Mouse (Mus musculus): ENCODE results near the gene Bicc1. TPM values are rescaled to one million over a fixed set of nuclear protein-coding genes. Genes with fewer than 3 reads are reported as not detected.

The Bicc1 gene
- polyA plus RNA-seq, 1 experiment from 2014 or later = 9.4 TPM

DNA sequence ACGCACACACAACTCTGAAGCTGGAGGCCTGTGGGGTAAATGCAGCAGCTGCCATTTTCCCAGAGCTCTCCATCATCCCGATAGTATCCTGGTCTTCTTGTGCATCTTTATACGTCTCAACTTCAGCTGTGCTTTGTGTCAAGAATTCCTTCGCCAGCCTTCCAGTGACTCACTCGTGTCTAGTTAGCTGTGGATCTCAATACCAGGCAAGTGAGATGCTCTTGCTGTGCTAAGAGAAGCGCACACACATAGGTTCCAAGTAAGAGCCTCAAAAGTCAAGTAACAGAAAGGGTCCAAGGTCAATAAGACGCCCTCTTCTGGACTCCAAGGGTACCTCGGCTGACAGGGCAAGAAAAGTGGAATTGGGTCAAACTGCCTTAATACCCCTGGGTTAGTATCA lies 37.0 kb downstream of the Bicc1 start:
- 83% methylated on average over 8 of the region's 8 CpGs for WGBS
- H3K27ac ChIP-seq (ENCODE audit: low read depth, low read length) = no peak overlapping the region
- H3K9ac ChIP-seq (ENCODE audit: low read depth, low read length) = no peak overlapping the region
- no peak overlapping the region for H3K4me2 ChIP-seq (replicated peaks; ENCODE audit: low read depth, low read length)
- H3K9me3 ChIP-seq (ENCODE audit: control insufficient read depth, low read length) = no peaks in the 10 kb centered on the region
- H3K27me3 ChIP-seq (ENCODE audit: control insufficient read depth, insufficient read depth, low read length) = no peaks in the 10 kb centered on the region
- no peaks in the 10 kb centered on the region for H3K4me1 ChIP-seq (replicated peaks; ENCODE audit: control insufficient read depth, insufficient read depth, low read length)
- no peak for ATAC-seq (ENCODE audit: low FRiP score)
- no peaks in the 10 kb centered on the region for H3K36me3 ChIP-seq (ENCODE audit: control insufficient read depth, insufficient read depth, low read length)
- H3K4me3 ChIP-seq (ENCODE audit: low read depth, low read length) = no peak overlapping the region
- no peak for DNase-seq (ENCODE audit: low spot score)

DNA sequence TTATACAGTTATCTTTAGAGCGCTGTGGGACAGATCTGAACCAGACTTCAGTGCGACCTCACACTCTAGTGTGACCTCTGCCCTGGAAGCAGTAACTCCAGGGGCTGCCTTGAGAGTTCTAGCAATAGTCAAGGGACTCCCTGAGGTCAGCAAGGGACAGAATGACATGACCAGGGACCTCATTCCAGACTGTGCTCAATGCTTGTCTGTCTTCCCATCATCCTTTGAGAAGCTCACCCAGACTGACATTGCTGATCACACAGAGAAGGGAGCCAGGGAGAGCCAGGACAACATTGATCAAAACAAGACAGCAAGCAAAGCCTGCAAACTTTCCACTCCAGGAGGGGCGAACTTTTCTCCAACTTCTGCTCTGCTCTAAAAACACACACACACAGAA lies 38.7 kb downstream of the Bicc1 start:
- ATAC-seq (ENCODE audit: low FRiP score) (no peak), DNase-seq (ENCODE audit: low spot score) (no peak)
- no peak overlapping the region for H3K4me2 ChIP-seq (replicated peaks; ENCODE audit: low read depth, low read length)
- no peaks in the 10 kb centered on the region for H3K4me1 ChIP-seq (replicated peaks; ENCODE audit: control insufficient read depth, insufficient read depth, low read length)
- no peak overlapping the region for H3K27ac ChIP-seq (ENCODE audit: low read depth, low read length)
- no peaks in the 10 kb centered on the region for H3K9me3 ChIP-seq (ENCODE audit: control insufficient read depth, low read length)
- no peaks in the 10 kb centered on the region for H3K36me3 ChIP-seq (ENCODE audit: control insufficient read depth, insufficient read depth, low read length)
- H3K9ac ChIP-seq (ENCODE audit: low read depth, low read length) = no peak overlapping the region
- H3K27me3 ChIP-seq (ENCODE audit: control insufficient read depth, insufficient read depth, low read length) = no peaks in the 10 kb centered on the region
- 90% methylated on average over 3 of the region's 3 CpGs for WGBS
- H3K4me3 ChIP-seq (ENCODE audit: low read depth, low read length) = no peak overlapping the region

DNA sequence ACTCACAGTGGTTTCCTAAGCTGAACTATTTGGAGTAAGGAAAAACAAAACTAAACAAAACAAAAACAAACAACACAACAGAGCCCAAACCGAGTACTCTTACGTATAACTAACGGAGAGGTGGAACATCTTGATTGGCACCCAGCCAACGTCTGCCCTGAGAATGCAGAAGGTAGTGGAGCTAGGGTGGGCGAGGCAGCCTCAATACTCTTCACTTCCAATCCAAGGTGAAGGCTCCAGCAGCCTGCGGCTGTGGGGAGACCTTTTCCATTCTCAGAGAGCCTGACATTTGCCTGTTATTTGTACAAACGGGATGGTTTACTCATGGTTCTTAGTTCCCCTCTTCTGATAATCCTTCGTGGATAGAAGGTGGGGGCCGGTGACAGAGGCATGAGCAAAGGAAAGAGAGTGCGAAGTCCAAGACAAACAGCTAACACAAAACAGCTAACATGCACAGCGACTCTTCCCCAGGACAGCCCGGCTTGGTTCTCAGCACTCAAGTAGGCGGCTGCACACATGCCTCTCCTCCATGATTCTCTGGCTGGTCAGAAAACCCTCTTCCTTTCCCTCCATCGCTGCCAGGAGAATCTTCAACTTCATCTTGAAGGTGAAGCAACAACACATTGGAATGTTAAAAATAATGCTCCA lies 39.3 kb downstream of the Bicc1 start:
- H3K36me3 ChIP-seq (ENCODE audit: control insufficient read depth, insufficient read depth, low read length) = no peaks in the 10 kb centered on the region
- 83% methylated on average over 14 of the region's 14 CpGs for WGBS
- ATAC-seq (ENCODE audit: low FRiP score) (no peak), DNase-seq (ENCODE audit: low spot score) (no peak)
- no peak overlapping the region for H3K4me2 ChIP-seq (replicated peaks; ENCODE audit: low read depth, low read length)
- no peak overlapping the region for H3K9ac ChIP-seq (ENCODE audit: low read depth, low read length)
- no peak overlapping the region for H3K27ac ChIP-seq (ENCODE audit: low read depth, low read length)
- no peaks in the 10 kb centered on the region for H3K27me3 ChIP-seq (ENCODE audit: control insufficient read depth, insufficient read depth, low read length)
- H3K4me3 ChIP-seq (ENCODE audit: low read depth, low read length) = no peak overlapping the region
- H3K9me3 ChIP-seq (ENCODE audit: control insufficient read depth, low read length) = no peaks in the 10 kb centered on the region
- no peaks in the 10 kb centered on the region for H3K4me1 ChIP-seq (replicated peaks; ENCODE audit: control insufficient read depth, insufficient read depth, low read length)

DNA sequence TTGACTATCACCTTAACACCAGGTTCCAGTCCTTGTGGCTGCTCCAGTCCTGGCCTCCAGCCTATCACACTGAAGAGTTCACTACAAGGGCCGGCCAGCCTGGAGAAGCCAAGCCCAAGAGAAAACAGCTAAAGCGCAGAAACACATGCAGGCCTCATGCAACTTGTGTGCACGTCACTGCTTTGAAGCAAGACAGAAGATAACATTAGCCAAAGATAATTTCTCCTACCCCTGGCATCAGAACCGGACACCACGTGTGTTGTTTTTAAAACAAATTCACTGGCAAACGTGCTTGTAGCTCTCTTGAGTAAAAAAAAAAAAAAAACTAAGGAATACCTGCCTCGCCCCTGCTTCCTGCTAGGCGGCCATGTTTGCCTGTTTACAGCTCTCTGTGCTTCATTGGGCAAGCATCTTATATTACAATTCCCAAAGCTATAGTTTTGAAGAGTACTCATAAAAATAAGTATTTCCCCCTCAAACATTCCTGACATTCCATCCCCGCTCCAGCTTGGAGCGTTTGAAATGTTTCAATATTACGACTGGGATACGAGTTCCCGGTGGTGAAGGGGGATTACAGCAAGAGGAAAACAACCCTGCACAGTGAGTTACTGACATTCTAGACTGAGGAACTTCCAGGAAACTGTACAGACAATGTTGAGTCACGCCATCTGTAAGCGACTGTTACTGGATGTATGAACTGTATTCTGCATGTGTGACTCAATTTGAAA lies 40.2 kb downstream of the Bicc1 start:
- no peak overlapping the region for H3K4me3 ChIP-seq (ENCODE audit: low read depth, low read length)
- WGBS = 81% methylated on average over 15 of the region's 15 CpGs
- H3K27ac ChIP-seq (ENCODE audit: low read depth, low read length) = no peak overlapping the region
- H3K4me2 ChIP-seq (replicated peaks; ENCODE audit: low read depth, low read length) = no peak overlapping the region
- no peaks in the 10 kb centered on the region for H3K36me3 ChIP-seq (ENCODE audit: control insufficient read depth, insufficient read depth, low read length)
- no peaks in the 10 kb centered on the region for H3K9me3 ChIP-seq (ENCODE audit: control insufficient read depth, low read length)
- H3K27me3 ChIP-seq (ENCODE audit: control insufficient read depth, insufficient read depth, low read length) = no peaks in the 10 kb centered on the region
- no peak for DNase-seq (ENCODE audit: low spot score)
- no peak overlapping the region for H3K9ac ChIP-seq (ENCODE audit: low read depth, low read length)
- H3K4me1 ChIP-seq (replicated peaks; ENCODE audit: control insufficient read depth, insufficient read depth, low read length) = no peaks in the 10 kb centered on the region
- ATAC-seq (ENCODE audit: low FRiP score) = no peak

DNA sequence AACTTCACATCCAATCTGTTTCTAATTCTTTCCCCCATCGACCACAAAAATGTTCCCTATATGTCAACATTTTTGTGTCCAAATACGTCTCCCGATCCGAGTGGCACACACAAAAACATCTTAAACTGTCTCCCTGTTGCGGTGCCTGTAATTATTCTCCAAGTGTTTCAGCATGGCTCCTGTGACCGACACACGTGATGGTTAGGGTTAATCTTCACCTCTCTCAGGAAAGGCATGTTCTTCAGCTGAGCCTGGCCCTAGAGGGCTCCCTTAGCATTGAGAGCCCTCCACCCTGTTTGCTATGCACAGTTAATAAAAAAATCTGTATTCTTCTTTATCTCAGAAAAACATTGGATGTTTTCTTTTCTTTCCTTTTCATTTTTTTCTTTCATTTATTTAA lies 41.7 kb downstream of the Bicc1 start:
- H3K4me3 ChIP-seq (ENCODE audit: low read depth, low read length) = no peak overlapping the region
- H3K9me3 ChIP-seq (ENCODE audit: control insufficient read depth, low read length) = no peaks in the 10 kb centered on the region
- H3K9ac ChIP-seq (ENCODE audit: low read depth, low read length) = no peak overlapping the region
- no peaks in the 10 kb centered on the region for H3K36me3 ChIP-seq (ENCODE audit: control insufficient read depth, insufficient read depth, low read length)
- no peak for ATAC-seq (ENCODE audit: low FRiP score)
- no peak overlapping the region for H3K27ac ChIP-seq (ENCODE audit: low read depth, low read length)
- H3K4me1 ChIP-seq (replicated peaks; ENCODE audit: control insufficient read depth, insufficient read depth, low read length) = no peaks in the 10 kb centered on the region
- 90% methylated on average over 7 of the region's 7 CpGs for WGBS
- DNase-seq (ENCODE audit: low spot score) = no peak
- H3K27me3 ChIP-seq (ENCODE audit: control insufficient read depth, insufficient read depth, low read length) = no peaks in the 10 kb centered on the region
- H3K4me2 ChIP-seq (replicated peaks; ENCODE audit: low read depth, low read length) = no peak overlapping the region

DNA sequence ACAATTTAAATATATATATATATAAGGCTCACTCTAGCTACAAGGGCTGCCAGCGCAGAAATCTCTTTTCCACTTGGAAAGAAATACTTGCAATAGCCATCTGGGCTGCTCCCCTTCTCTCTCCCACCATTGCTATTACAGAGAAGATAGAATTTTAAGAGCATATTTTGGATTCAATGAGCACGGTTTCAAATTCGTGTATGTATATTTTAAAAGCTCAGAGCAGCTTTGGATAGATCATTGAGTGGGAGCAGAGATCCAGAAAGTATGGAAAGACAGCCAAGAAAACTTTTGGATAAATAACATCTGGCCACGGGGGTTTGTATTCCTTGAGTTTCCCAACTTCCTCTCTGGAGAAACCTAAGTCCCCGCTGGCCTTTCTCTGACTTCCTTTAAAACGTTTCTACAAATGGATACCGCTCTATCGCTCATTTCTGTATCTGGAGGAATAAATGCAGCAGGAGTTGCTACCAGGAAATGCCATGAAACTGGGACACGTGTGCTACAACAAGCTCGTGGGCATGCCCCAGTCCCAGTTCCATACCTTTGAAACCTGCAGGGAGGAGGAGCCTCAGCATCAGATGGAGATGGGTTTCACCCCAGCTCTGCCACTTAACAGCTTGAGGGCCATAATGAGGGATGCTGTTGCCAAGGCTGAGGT lies 45.1 kb downstream of the Bicc1 start:
- Histone ChIP-seq H3K9me3 (ENCODE audit: control insufficient read depth, low read length) (no peaks in the 10 kb centered on the region), H3K4me3 (ENCODE audit: low read depth, low read length) (no peak overlapping the region), H3K9ac (ENCODE audit: low read depth, low read length) (no peak overlapping the region), H3K27ac (ENCODE audit: low read depth, low read length) (no peak overlapping the region), H3K4me1 (replicated peaks; ENCODE audit: control insufficient read depth, insufficient read depth, low read length) (no peaks in the 10 kb centered on the region), H3K36me3 (ENCODE audit: control insufficient read depth, insufficient read depth, low read length) (no peaks in the 10 kb centered on the region), H3K27me3 (ENCODE audit: control insufficient read depth, insufficient read depth, low read length) (no peaks in the 10 kb centered on the region), H3K4me2 (replicated peaks; ENCODE audit: low read depth, low read length) (no peak overlapping the region)
- ATAC-seq (ENCODE audit: low FRiP score) (no peak), DNase-seq (ENCODE audit: low spot score) (no peak)
- 85% methylated on average over 10 of the region's 10 CpGs for WGBS

DNA sequence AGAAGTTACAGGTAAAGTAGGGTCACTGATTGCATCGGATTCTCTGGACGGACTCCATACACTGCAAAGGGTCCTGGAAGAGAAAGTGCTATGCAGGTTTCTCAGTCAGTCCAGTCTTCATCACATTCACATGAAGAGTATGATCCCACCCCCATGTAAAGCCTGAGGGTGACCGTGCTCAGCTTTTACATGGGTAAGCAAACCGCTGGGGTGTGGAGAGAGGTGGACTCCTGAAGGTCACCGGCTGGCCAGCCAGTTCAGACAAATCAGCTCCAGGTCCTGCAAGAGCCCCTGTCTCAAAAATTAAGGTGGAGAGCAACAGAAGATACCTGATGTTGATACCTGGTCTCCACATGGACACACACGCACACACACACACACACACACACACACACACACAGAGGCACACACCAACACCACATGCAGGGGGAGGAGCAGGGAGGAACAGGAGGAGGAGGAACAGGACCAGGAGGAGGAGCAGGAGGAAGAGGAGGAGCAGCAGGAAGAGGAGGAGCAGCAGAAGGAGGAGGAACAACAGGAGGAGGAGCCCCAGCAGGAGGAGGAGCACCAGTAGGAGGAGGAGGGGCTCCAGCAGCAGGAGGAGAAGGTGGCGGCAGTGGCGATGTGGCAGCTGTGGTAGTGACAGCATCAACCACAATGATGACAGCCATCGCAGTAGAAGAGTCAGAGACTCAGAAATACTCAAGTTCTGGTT lies 52.9 kb downstream of the Bicc1 start:
- no peaks in the 10 kb centered on the region for H3K36me3 ChIP-seq (ENCODE audit: control insufficient read depth, insufficient read depth, low read length)
- no peak overlapping the region for H3K27ac ChIP-seq (ENCODE audit: low read depth, low read length)
- H3K9ac ChIP-seq (ENCODE audit: low read depth, low read length) = no peak overlapping the region
- WGBS = 97% methylated on average over 9 of the region's 9 CpGs
- H3K4me3 ChIP-seq (ENCODE audit: low read depth, low read length) = no peak overlapping the region
- no peaks in the 10 kb centered on the region for H3K4me1 ChIP-seq (replicated peaks; ENCODE audit: control insufficient read depth, insufficient read depth, low read length)
- no peaks in the 10 kb centered on the region for H3K27me3 ChIP-seq (ENCODE audit: control insufficient read depth, insufficient read depth, low read length)
- H3K4me2 ChIP-seq (replicated peaks; ENCODE audit: low read depth, low read length) = no peak overlapping the region
- H3K9me3 ChIP-seq (ENCODE audit: control insufficient read depth, low read length) = no peaks in the 10 kb centered on the region
- ATAC-seq (ENCODE audit: low FRiP score) (no peak), DNase-seq (ENCODE audit: low spot score) (no peak)

DNA sequence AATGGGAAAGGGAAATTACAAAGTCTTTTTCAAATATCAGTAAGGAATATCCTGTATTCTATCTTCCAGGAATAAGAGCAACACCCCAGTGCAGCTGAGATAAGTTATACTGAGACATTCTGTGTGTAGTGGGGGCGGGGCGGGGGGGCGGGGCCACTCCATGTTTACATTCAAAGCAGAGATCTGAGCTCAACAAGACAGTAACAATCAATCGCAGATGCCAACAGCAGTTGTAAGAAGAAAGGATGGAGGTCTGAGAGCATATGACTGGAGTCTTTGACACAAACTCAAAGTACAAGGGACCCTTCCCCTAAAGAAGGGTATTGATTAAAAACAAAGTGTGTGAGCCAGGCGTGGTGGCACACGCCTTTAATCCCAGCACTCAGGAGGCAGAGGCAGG lies 54.7 kb downstream of the Bicc1 start:
- WGBS = 76% methylated on average over 6 of the region's 6 CpGs

More for the DNA sequence above, 54.7 kb downstream of the Bicc1 start:
- Histone ChIP-seq H3K9ac (ENCODE audit: low read depth, low read length) (no peak overlapping the region), H3K27ac (ENCODE audit: low read depth, low read length) (no peak overlapping the region), H3K4me3 (ENCODE audit: low read depth, low read length) (no peak overlapping the region), H3K4me2 (replicated peaks; ENCODE audit: low read depth, low read length) (no peak overlapping the region), H3K9me3 (ENCODE audit: control insufficient read depth, low read length) (no peaks in the 10 kb centered on the region), H3K36me3 (ENCODE audit: control insufficient read depth, insufficient read depth, low read length) (no peaks in the 10 kb centered on the region), H3K27me3 (ENCODE audit: control insufficient read depth, insufficient read depth, low read length) (no peaks in the 10 kb centered on the region), H3K4me1 (replicated peaks; ENCODE audit: control insufficient read depth, insufficient read depth, low read length) (no peaks in the 10 kb centered on the region)
- ATAC-seq (ENCODE audit: low FRiP score) (no peak), DNase-seq (ENCODE audit: low spot score) (no peak)

Data from hindbrain, embryonic 11.5 days (tissue).